Mouse (Mus musculus) T-helper 17 cell (primary cell): Measurements from ENCODE around the gene Apbb2.

Source experiments
- in situ Hi-C, 2 experiments: fragments of 300-600 bp; cut with MboI, MseI; formaldehyde crosslinking; loops; 1 replicate in 1 of 2; 2 replicates in 1 of 2; pipeline ENCODE4 v1.15.1; 2025; ENCODE audit warnings: high pct_unique_total_duplicates in 2 of 2

Gene Apbb2

DNA sequence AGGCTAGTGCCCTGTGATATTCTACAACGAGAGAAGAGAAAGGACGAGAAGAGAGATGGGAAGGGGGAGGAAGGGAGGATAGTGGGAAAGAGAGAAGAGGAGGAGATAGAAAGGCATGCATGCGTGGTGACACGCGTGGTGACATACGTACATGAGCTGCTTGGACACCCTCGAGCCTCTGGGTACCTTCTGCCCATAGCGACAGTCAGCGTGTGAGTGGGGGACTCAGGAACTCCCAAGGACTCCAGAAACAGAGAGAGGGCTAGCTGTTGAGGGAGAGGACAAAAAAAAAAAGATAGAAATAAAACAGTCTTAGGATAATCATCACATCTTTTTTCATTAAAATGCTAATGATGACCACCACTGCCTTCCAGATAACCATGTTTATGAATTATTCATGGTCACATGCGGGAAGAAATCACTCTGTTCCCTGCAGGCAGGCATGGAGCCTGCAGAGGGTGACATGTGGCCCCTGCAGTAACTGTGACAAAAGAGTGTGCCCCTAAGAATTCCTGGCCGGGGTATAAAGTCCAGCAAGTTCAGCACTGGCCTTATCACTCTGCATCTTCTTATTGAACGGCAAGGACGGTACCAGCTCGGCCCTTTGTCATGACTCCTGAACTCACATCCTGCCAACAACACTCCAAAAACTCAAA is 126.5 kb downstream of the Apbb2 start:
- in situ Hi-C loops, result no loop called here

DNA sequence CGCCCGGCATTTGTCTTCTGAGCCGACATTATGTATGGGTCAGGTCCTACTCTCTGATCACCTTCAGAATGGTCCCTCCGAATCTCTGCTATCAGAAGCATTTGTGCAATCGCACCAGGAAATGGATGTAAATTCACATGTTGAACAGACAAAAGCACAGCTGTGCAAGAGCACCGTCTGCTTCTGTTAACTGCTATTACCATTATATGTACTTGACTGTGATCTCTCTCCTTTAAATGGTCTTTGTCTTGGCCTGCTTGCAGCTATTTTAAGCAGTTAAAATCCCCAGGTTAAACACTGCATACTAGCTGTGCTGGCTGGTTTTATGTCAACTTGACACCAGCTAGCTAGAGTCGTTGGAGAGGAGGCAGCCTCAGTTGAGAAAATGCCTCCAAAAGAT is 132.6 kb downstream of the Apbb2 start:
- in situ Hi-C loops, result no loop called here

DNA sequence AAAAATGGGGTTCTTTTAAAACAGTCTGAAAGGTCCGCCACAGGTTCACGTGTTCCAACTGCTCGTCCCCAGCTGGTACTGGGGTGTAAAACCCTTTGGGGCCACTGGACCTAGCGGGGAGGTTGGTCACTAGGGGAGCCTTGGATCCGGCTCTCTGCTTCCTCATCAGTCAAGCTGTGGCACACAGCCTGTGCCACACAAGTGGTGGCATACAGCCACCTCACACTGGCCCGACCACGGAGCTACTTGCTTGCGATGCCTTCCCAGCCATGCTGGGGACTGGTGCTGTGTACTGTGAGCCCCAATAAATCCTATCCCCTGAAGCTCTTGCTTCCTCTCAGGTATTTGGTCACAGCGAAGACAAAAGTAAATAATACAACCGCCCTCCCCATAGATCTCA is 142.3 kb downstream of the Apbb2 start:
- in situ Hi-C loops, result no loop called here

DNA sequence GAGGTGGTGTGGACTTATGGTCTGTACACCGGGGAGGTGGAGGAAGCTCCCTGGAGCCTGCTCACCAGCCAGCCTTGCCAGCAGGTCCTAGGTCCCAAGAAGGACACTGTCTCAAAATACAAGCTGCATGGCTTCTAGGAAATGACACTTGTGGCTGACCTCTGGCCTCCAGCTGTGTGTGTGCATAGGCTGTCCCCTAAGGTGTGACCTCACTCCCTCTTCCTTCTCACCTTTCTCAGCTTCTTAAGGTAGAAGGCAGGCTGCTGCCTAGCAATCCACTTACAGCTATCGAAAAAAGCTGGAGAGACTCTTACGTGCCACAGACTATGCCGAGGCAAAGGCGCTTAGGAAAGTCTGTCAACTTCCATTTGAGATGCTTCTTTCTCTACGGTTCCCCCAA is 142.8 kb downstream of the Apbb2 start:
- in situ Hi-C loops, result no loop called here

DNA sequence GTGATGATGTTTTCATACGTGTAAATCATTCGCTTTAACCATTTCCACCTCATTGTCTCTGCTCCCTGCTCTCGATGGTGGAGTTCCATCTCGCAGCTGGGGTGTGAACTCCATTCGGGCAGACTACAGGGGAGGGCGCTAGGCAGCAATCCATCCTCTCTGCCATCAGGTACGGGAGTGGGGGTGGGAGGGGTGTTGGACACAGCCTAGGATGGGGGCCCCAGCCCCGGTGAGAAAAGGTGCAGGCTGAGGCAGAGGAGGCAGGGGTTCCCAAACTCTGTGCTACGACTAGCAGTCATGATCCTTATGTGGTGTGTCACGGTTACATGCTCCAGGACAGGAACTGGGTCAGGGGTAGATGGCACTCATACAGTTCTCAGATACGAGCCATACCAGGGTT is 144.4 kb downstream of the Apbb2 start:
- in situ Hi-C loops, result no loop called here

DNA sequence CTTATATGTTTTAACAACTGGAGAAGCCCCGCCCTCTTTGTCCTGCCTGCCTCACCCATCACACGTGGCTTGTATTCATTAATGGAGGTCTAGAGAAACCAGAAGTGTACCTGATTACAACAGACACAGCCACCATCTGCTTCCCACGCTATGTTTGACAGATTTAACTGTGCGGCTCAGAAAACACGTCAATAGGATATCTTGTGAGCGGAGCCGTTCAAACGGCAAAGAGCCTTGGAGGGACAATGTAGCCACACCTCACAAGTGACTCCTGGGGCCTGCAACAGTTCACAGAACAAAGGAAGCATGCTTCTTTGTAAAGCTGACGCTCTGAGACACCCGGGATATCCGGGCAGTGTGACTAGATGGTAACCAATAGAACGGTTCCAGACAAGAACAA is 145.0 kb downstream of the Apbb2 start:
- in situ Hi-C loops, result no loop called here

DNA sequence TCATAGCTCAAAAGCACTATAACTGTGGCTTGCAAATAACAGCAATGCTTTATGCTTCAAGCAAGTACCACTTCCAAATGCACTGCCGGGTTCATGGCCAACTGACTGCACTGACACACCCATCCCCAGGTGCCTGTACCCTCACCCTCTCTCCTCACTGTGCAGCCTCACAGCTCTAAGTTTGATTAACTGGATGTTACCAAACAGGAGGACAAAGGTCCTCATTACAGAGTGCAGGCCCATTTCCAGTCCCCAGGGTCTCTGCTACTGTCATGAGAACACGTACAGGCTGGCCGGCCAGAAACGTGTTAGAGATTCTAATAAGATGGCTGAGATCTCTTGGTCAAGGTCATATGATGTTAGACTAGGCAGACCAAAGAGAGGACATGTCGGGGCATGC is 147.7 kb downstream of the Apbb2 start:
- in situ Hi-C loops, result no loop called here

DNA sequence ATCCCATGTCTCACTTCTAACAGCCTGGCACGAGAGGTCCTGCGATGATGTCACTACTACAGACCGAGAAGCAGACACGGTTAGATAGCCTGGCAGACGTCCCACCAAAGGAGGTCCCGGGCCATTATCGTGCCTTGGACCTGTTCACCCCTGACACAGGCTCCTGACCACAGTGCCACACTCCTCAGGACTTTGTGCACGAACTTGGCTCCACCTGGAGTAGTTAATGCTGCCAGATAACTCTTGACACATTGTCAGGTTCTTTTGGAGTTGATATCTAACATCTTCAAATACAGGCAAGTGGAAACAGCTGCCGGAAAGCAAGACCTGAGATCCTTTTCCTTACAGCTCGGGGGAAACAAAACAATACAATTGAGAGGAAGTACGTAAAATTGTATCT is 148.9 kb downstream of the Apbb2 start:
- in situ Hi-C loops, result no loop called here

DNA sequence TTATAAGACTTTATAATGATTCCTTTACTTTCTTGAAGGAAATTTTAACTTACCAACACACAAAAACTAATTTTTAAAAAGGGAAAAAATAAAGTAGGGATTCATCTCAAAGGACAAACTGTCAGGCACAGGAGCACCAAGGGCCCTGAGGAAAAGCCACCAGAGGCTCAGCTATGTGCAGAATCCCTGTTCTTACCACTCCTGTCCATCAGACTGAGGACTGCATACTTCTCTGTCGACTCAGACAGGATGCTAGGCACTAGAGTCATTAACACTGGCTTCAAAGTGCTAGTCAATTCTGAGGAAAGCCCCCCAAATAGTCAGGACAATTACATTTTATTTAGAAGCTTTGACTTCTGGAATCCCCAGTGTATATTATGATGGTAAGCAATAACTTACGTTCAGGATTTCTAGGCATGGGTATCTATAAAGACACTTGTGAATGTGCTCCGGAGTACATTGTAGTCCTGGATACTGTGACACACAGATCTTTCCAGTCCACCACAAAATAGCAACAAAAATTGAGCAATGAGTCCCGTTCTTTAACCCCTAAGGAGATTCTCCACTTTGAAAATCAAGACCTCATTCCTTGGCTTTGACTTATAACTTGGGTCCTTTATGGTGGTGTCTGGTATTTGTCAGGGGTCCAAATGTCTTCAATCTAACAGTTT is 150.1 kb downstream of the Apbb2 start:
- in situ Hi-C loops, result no loop called here

DNA sequence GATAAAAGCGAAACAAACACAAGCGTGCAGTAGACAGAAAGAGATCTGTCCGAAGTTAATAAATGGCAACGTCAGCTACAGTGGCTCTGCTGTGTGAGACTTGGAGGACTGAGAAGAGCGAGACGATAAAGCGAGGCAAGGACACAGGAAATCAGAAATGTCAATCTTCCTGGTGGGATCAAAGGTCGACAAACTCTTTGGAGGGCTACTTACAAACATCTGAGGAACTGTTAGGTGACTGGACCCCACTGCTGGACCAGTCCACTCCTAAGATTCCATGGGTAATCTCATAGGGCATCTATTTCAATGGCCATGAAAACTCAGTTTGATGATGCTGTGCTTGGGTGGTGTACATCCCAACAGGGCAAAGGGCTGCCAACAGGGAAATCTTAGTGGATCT is 155.9 kb downstream of the Apbb2 start:
- in situ Hi-C loops, result no loop called here

DNA sequence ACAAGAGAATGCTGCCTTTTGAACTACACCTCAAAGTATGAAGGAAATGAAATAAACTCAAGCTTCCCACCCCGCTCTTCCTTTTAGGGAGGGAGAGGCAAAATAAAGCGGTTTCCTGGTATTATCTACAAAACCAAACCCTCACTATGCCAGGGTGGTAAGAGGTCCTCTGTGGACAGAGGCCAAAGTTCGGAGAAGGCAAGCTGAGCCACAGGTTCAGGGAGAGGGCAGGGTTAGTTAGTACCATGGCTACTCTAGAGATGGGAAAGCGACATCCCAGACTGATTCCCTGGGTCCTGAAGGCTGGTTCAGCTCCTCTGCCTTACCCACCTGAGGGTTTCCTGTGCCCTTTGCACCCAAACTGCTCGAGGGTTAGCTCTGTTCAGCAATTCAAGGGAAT is 159.7 kb downstream of the Apbb2 start:
- in situ Hi-C loops, result no loop called here

DNA sequence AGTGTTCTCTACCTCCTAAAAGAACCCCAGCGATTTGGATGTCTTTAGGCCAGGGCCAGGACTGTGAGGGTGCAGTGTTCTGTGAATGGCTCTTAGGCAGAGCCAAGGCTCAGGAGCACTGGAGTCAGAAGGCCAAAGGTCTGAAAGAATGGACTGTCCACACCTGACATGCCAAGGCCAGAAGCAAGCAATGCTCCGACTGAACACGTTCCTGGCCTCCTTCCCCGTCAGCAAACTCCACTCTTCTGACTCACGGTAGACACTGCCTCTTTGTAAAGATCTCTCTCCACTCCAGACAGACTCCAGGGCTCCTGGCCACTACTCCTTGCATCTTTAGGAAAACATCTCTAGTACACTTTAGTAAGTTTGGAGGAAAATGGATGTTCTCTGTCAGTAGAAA is 163.3 kb downstream of the Apbb2 start:
- in situ Hi-C loops, result no loop called here

DNA sequence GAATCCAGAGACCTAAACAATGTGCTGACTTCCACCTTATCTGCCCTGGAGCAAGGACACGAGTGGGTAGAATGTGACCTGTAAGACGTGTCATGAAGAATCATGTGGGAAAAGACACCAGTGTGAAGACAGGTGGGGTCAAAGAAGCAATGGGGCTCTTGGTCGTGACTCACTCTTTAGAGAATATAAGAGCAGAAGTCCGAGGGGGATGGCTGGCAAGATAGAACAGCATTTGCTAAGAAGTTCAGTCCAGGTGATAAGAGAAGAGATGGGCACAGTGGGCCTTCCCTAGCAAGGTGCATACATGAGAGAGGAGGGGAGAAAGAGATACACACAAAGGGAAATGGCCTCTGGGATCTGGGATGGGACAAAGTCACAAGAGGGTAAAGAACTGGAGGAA is 163.8 kb downstream of the Apbb2 start:
- in situ Hi-C loops, result no loop called here

DNA sequence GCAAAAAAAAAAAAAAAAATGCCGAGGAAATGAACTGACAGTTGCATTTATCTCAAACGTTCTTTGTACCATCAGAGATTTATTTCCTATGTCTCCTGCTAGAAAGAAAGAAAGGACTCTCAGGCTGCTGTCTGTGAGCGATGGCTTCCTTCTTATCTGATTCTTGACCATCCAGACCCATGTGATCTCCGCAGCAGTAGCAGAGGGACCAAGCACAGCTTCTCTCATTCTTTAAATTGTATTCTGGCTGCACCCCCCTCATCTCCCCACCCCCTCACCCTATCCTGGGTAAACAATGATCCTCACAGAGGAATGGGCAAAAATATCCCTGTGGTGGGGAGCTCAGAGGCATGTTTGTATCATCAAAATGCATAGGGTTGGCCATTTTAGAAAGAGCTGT is 165.5 kb downstream of the Apbb2 start:
- in situ Hi-C loops, result no loop called here

DNA sequence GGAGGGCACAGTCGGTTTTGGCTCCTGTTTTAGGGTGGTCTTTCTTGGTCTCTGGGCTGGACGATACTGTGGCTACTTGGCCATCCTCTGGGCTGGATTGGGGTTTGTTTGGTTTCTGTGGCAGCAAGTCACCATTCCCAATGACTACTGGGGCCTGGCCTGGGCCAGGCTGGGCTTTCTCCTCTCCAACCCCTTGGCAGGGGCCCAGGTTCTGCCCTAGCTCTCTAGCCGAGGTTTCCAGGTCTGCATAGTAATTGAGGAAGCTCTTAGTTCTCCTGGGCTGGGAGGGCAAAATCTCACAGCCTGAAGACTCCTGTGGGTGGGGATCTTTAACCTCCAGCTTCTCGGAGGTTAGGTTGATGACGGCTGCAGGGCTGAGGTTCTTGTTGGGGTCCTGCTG is 167.0 kb downstream of the Apbb2 start:
- in situ Hi-C loops, result no loop called here

DNA sequence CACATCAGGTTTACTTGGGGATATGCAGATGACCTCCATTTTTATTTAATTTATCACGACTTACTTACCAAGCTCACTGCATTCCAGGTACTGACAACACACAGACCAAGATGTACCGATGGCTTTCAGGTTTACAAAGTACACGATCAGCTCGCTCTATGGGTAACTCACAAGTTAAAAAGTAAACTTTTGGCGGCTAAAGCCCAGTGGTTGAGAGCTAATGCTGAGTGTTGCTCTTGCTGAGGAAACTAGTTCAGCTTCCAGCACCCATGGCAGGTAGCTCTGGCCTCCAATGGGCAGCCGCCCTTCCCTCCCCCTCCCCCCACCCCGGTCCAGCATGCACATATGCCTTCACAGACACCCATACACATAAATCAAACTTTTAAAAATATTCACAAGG is 173.1 kb downstream of the Apbb2 start:
- in situ Hi-C loops, result no loop called here

DNA sequence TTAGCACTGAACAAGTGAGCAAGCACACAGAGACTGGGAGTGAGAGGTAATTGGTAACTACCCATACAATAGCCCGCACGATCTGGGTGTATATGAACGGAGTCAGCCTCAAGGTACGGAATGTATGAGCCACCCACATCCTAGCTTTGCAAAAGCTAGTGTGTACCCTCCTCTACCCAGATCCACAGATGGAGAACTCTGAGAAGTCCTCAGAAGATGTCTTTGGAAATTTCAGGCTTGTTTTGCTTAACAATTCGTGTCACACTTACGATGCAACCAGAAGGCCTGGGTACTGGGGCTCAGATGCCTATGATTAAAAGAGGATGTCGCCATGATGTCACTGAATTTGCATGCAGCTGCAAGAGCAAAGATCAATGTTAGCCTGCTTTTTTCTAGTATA is 176.3 kb downstream of the Apbb2 start:
- in situ Hi-C loops, result no loop called here

DNA sequence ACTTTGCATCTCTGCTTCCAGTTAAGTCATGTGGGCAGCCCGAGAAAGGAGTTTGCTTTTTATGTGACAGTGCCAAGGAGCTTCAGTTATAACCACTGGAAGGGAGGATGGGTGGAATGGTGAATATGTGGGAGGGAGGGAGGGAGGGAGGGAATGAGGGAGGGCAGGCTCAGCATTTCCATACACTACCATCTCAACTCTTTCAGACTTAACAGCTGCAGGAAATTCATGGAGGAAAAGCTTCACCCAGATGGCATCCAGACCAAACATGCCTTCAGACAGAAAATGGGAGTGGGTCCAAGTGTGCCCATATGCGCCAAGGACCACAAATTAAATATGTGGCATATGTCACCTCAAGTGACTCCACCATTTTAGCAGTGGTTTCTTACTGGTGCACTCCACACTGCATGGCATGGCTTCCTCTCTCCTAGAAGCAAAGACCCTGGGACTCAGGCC is 181.8 kb downstream of the Apbb2 start:
- in situ Hi-C loops, result no loop called here

DNA sequence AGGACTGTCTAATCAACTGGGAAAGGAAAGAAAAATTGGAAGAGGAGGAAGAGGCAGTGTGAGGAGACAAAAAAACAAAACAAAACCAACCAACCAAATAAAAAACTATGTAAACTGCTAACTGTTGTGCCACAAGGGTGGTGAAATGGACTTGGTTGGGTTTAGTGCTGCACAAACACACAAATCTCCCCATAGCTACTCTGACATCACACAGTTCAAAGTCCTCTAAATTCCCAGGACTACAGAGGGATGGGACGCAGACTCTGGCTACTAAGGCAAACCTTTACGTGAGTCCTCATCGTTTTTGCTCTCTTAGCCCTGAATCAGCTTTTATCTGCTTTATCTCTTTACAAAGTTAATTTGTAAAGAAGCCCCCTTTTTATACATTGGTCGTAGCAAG is 183.4 kb downstream of the Apbb2 start:
- in situ Hi-C loops, result no loop called here

DNA sequence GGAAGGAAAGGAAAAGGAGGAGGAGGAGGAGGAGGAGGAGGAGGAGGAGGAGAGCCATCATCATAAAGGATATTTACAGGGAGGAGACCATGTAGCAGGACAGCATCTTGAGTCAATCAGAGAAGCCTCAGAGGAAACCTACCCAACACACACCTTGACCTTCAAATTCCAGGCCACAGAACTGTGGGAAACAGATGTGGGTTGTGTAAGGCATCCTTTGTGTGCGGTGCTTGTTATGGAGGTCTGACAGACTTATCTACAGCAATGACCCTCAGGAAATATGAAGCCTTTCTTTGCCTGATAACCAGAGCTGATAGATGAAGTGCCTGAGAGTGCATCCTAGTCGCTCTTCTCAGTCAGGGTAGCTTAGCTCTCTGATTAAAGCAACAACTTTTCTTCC is 189.5 kb downstream of the Apbb2 start:
- in situ Hi-C loops, result no loop called here

DNA sequence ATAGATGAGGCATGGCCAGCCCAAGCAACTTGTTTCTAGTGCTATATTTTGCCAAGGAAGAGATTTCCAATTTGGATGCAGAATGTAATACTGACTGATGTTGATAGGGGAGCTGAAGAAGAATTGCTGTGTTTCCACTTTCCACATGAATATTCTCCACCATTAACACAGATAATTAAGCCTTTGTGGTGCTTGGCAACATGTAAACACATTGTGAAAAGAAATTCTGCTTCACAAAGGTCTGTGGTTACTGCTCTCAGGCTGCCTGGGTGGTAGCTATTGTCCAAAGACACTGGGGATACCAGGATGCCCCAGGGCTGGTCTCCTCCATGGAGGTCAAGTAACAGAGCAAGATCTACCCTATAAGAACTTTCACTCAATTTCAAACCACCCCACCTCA is 190.5 kb downstream of the Apbb2 start:
- in situ Hi-C loops, result no loop called here

DNA sequence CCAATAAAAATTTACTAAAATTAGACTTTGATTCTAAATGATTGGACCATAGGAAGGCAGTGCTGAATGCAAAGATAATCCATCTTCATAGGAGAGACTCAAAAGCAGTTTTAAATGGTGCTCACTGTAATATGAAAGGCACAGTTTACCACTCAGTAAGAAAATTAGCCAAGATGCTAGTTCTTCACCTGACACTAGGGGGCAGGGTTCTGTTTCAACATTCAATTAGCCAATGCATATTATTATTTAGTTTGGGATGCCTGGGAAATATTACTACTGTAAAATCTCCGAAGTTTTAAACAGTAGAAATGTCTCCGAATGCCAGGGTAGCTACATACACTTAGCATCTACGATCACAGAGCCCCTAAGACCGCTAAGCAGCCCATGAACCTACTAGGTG is 194.7 kb downstream of the Apbb2 start:
- in situ Hi-C loops, result loop anchor here in 1 of 2 experiments (5.0 kb wide), 1 partner anchor 193 kb away; the partner anchor contains the start of gene Apbb2

DNA sequence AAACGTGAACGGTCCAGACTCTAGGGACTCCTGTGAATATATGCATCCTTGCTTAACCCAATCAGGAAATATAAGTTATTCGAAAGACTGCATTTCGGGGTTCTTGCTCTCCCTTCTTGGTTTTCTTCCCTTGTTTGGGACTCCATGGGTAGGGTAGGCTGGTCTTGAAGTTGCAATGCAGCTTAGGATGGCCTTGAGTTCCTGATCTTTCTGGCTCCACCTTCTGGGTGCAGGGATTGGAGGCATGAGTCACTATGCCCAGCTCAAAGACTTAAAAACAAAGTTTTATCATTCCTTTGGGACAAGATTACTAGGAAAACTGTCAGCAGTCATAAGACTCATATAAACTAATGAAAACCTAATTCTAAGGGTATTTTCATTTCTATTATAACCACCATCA is 195.1 kb downstream of the Apbb2 start:
- in situ Hi-C loops, result loop anchor here in 1 of 2 experiments (5.0 kb wide), 1 partner anchor 194 kb away; the partner anchor contains the start of gene Apbb2
